Mouse (Mus musculus) cerebellum, adult 2 months (tissue): ENCODE results near the gene Pbx2.

Experiments
- CTCF ChIP-seq: fragments of 200-500 bp; IDR thresholded peaks from 2 replicates; pipeline ENCODE4 v1.5.1; 2011; ENCODE audit warnings: low read depth, mild to moderate bottlenecking, control low read depth, low read length, moderate library complexity, borderline replicate concordance; ENCODE audit not compliant: insufficient read depth
- POLR2A ChIP-seq: fragments of 200-500 bp; IDR thresholded peaks from 2 replicates; pipeline ENCODE4 v1.6.1; 2011; ENCODE audit warnings: low read length, control low read depth, borderline replicate concordance; ENCODE audit not compliant: insufficient read depth

DNA sequence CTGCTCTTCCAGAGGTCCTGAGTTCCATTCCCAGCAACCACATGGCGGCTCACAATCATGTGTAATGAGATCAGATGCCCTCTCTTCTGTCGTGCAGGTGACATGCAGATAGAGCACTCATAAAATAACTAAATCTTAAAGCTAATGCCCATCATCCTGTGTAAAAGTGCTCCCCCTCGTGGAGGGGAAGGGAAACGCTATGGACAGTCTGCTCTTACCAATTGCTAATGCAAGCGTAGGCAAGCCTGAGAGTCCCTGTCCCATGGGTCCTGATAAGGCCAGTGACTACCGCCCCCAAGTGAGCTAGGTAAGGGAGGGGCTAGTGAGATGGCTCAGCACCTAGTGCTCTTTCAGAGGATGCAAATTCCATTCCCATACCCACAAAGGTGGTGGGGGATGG lies 27.9 kb downstream of the Pbx2 start:
- TF ChIP-seq POLR2A (no peak), CTCF (peak; percentile 79)
